Mouse (Mus musculus): ENCODE data around the gene Vmn1r93. TPM values are rescaled to one million over a fixed set of nuclear protein-coding genes. Genes with fewer than 3 reads are reported as not detected.

The Vmn1r93 gene
- not detected in 2 replicates for polyA plus RNA-seq (2012; rRNA removed)

GRCm38 (mm10) chr7:20138988-20139387 lies at the start of gene Vmn1r93:
Vmn1r93 (minus strand) TSS chr7:20139088.

GRCm38 (mm10) chr7:20168277-20168676 lies 29.4 kb upstream of the Vmn1r93 start, which contains the start of gene Vmn1r94:
Vmn1r94 (minus strand) TSS chr7:20168377.

GRCm38 (mm10) chr7:20122479-20122878 lies 16.4 kb downstream of the Vmn1r93 start, which contains the start of gene Gm16442:
Gm16442 (minus strand) TSS chr7:20122579.

GRCm38 (mm10) chr7:20099380-20099779 lies 39.5 kb downstream of the Vmn1r93 start, which contains the start of gene Vmn1r91:
Vmn1r91 (plus strand) TSS chr7:20099680.

Other genes with a start within 250 kb of the Vmn1r93 start
- gene Pvr, start 217.9 kb downstream of the Vmn1r93 start, polyA plus RNA-seq (2012; rRNA removed): 10.9 and 14.4 TPM in 2 replicates
- 42.4 and 60.3 TPM in 2 replicates for gene Igsf23, start 188.3 kb downstream of the Vmn1r93 start, polyA plus RNA-seq (2012; rRNA removed)
- gene Ceacam20, start 173.7 kb downstream of the Vmn1r93 start, polyA plus RNA-seq (2012; rRNA removed): 97.5 and 113 TPM in 2 replicates
- gene Nlrp9b, start 147.6 kb downstream of the Vmn1r93 start, polyA plus RNA-seq (2012; rRNA removed): 3.1 and 4.7 TPM in 2 replicates
- 0.02 TPM in 1 of 2 replicates, not detected in the other for gene Vmn1r91, start 39.4 kb downstream of the Vmn1r93 start, polyA plus RNA-seq (2012; rRNA removed)
- not detected in 2 replicates for gene Gm16442, start 16.5 kb downstream of the Vmn1r93 start, polyA plus RNA-seq (2012; rRNA removed)
- gene Vmn1r94, start 29.3 kb upstream of the Vmn1r93 start, polyA plus RNA-seq (2012; rRNA removed): not detected in 2 replicates
- not detected in 2 replicates for gene Vmn1r95, start 54.6 kb upstream of the Vmn1r93 start, polyA plus RNA-seq (2012; rRNA removed)
- not detected in 2 replicates for gene Gm6164, start 66.5 kb upstream of the Vmn1r93 start, polyA plus RNA-seq (2012; rRNA removed)
- gene Gm4498, start 94.7 kb upstream of the Vmn1r93 start, polyA plus RNA-seq (2012; rRNA removed): not detected in 2 replicates
- gene Gm5890, start 123.7 kb upstream of the Vmn1r93 start, polyA plus RNA-seq (2012; rRNA removed): not detected in 2 replicates
- not detected in 2 replicates for gene Gm4133, start 195.0 kb upstream of the Vmn1r93 start, polyA plus RNA-seq (2012; rRNA removed)
- not detected in 2 replicates for gene Gm5728, start 236.3 kb upstream of the Vmn1r93 start, polyA plus RNA-seq (2012; rRNA removed)